Mouse (Mus musculus) cerebellum, postnatal 10 days (tissue): Measurements from ENCODE around the gene Gm10230.
"Not testable (repeated sequence)": the region's sequence is repeated elsewhere in the genome, so short reads cannot be mapped to it uniquely, and the experiment has no call there.

Experiments used
- DNase-seq, 2 experiments: peaks; one replicate each; pipeline ENCODE4 v3.0.0; 2021; ENCODE audit warnings: mixed read lengths in 2 of 2

Gene Gm10230

DNA sequence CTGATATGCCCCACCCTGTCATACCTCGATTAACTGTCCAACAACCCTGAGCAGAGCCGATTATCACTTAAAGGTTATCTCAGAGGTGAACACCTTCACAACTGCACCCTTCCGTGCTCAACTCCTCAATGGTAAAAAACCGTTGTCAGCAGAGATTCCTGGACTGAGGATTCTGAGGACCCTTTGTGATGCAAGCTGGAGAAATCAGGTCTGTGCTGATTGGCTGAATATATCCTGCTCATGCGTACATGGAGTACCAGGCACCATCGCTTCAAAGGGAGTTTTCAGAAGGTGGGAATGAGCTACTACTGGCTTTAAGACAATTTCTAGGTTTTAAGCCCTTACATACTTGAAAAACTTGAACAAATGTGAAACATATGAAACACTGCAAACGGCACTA is at the start of gene Gm10230:
Gene Gm10230 (minus strand): TSS at position 101 of the 400 bp plus-strand sequence.
- DNase-seq, result not testable (repeated sequence)
